Mouse (Mus musculus) kidney, postnatal 14 days (tissue): ENCODE data around the gene Tcf7l1.
A peak's percentile ranks its signal among the peaks of the same experiment; 100 is the strongest.

Experiments
- DNase-seq: peaks from one replicate; pipeline ENCODE4 v3.0.0; 2022; ENCODE audit warnings: mixed read lengths

Tcf7l1 gene

GRCm38 (mm10) chr6:72696601-72697335, 92.3 kb downstream of the Tcf7l1 start:
- no peak for DNase-seq

- DNase-seq, result no peak
Observed at GRCm38 (mm10) chr6:72694791-72695204, 94.3 kb downstream of the Tcf7l1 start.

- peak; percentile 40 for DNase-seq
Observed at GRCm38 (mm10) chr6:72694047-72694790, 94.8 kb downstream of the Tcf7l1 start.

- DNase-seq, result no peak
Observed at GRCm38 (mm10) chr6:72692469-72692868, 96.6 kb downstream of the Tcf7l1 start.

- no peak for DNase-seq
Observed at GRCm38 (mm10) chr6:72691549-72691948, 97.5 kb downstream of the Tcf7l1 start.

GRCm38 (mm10) chr6:72690595-72690994, 98.5 kb downstream of the Tcf7l1 start:
- DNase-seq, result peak; percentile 64

GRCm38 (mm10) chr6:72690001-72690400, 99.1 kb downstream of the Tcf7l1 start:
- no peak for DNase-seq

- DNase-seq, result no peak
Observed at GRCm38 (mm10) chr6:72689046-72689445, 100.0 kb downstream of the Tcf7l1 start.

GRCm38 (mm10) chr6:72685165-72685564, 103.9 kb downstream of the Tcf7l1 start:
- DNase-seq, result peak; percentile 27

GRCm38 (mm10) chr6:72684260-72684805, 104.7 kb downstream of the Tcf7l1 start:
- no peak for DNase-seq

GRCm38 (mm10) chr6:72682238-72682637, 106.8 kb downstream of the Tcf7l1 start:
- DNase-seq, result no peak

GRCm38 (mm10) chr6:72680936-72681335, 108.1 kb downstream of the Tcf7l1 start:
- no peak for DNase-seq

GRCm38 (mm10) chr6:72678631-72679030, 110.4 kb downstream of the Tcf7l1 start:
- DNase-seq, result peak; percentile 72

- DNase-seq, result peak; percentile 69
Observed at GRCm38 (mm10) chr6:72677510-72678220, 111.4 kb downstream of the Tcf7l1 start.

GRCm38 (mm10) chr6:72677079-72677478, 112.0 kb downstream of the Tcf7l1 start:
- DNase-seq, result no peak

GRCm38 (mm10) chr6:72676376-72676775, 112.7 kb downstream of the Tcf7l1 start:
- peak; percentile 33 for DNase-seq

GRCm38 (mm10) chr6:72673751-72674150, 115.3 kb downstream of the Tcf7l1 start:
- no peak for DNase-seq

- DNase-seq, result peak; percentile 68
Observed at GRCm38 (mm10) chr6:72671129-72671528, 117.9 kb downstream of the Tcf7l1 start.

GRCm38 (mm10) chr6:72667021-72667420, 122.0 kb downstream of the Tcf7l1 start:
- DNase-seq, result peak; percentile 74

- no peak for DNase-seq
Observed at GRCm38 (mm10) chr6:72664290-72664689, 124.8 kb downstream of the Tcf7l1 start.

GRCm38 (mm10) chr6:72663000-72663399, 126.1 kb downstream of the Tcf7l1 start:
- peak; percentile 54 for DNase-seq

- DNase-seq, result no peak
Observed at GRCm38 (mm10) chr6:72660391-72660720, 128.7 kb downstream of the Tcf7l1 start.

GRCm38 (mm10) chr6:72659717-72660390, 129.2 kb downstream of the Tcf7l1 start:
- peak; percentile 43 for DNase-seq
